ENCODE assay signal across 28 mouse cellular contexts in the genomic region with DNA sequence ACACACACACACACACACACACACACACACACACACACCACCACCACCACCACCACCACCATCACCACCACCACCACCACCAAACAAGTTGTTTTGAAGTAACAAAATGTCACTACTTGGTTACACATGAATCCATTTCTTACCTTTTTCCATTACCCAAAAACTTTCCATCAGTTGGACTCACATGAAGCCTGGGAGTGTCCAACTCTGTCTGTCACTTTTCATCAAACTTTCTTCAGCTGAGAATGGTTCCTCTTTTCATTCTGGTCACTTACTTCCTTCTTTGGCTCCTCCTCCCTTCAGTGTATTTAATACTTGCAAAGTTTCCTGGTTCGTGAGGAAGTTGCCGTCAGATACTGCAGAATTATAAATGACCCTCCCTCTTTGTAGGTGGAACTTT. TPM values are rescaled to one million over a fixed set of nuclear protein-coding genes. Genes with fewer than 3 reads are reported as not detected.
DNase-seq lines count a peak whose midpoint lies in the region; ATAC-seq and TF ChIP-seq lines count a peak whose summit lies in the region.
"Had no signal": no experiment of that assay in that cellular context is flagged by ENCODE, and none has a peak within 500 bp of the region (broad histone marks: within the 10 kb centered on the region; RNA-seq: fewer than 3 reads in every experiment).

TSS of gene Gapt (minus strand) at position 259 of the 400 bp plus-strand sequence.

- H3K9me3 ChIP-seq in kidney, embryonic 15.5 days (replicated peaks): no peaks in the 10 kb centered on the region
- H3K9me3 ChIP-seq in hindbrain, embryonic 11.5 days (ENCODE audit: control insufficient read depth, low read length): no peaks in the 10 kb centered on the region
- no peaks in the 10 kb centered on the region for H3K9me3 ChIP-seq in hindbrain, embryonic 10.5 days
- H3K9me3 ChIP-seq: forebrain, embryonic 13.5 days; G1E; heart, embryonic 12.5 days; limb, embryonic 12.5 days; midbrain, embryonic 10.5 days; neural tube, embryonic 12.5 days had no signal

- H3K4me1 ChIP-seq in spleen, adult 2 months (ENCODE audit: control insufficient read depth, insufficient read depth, insufficient read length): peaks cover 4% of the 10 kb centered on the region; the same call in 1 of the 2 replicates
- peaks cover 3% of the 10 kb centered on the region; the same call in 1 of the 2 replicates for H3K4me1 ChIP-seq in bone marrow, adult 2 months (ENCODE audit: control insufficient read depth, insufficient read depth, low read length)
- no peaks in the 10 kb centered on the region for H3K4me1 ChIP-seq in kidney, embryonic 15.5 days
- no peaks in the 10 kb centered on the region for H3K4me1 ChIP-seq in hindbrain, embryonic 11.5 days (replicated peaks; ENCODE audit: control insufficient read depth, insufficient read depth, low read length)
- no peaks in the 10 kb centered on the region for H3K4me1 ChIP-seq in hindbrain, embryonic 10.5 days (replicated peaks)
- H3K4me1 ChIP-seq: forebrain, embryonic 13.5 days; heart, embryonic 12.5 days; limb, embryonic 12.5 days; midbrain, embryonic 10.5 days; neural tube, embryonic 12.5 days had no signal

- H3K4me2 ChIP-seq in kidney, embryonic 15.5 days: no peak within 1 kb of the TSS
- no peak within 1 kb of the TSS for H3K4me2 ChIP-seq in hindbrain, embryonic 11.5 days (replicated peaks; ENCODE audit: low read depth, low read length)
- H3K4me2 ChIP-seq: forebrain, embryonic 13.5 days; heart, embryonic 12.5 days; limb, embryonic 12.5 days; neural tube, embryonic 12.5 days had no signal

- H3K36me3 ChIP-seq in spleen, adult 2 months (ENCODE audit: control insufficient read depth, insufficient read depth, low read length): peaks cover 3% of the 10 kb centered on the region
- H3K36me3 ChIP-seq in macrophage (ENCODE audit: inconsistent target): 0 out of 2 replicates have a peak, but pooled peaks cover 4% of the 10 kb centered on the region
- no peaks in the 10 kb centered on the region for H3K36me3 ChIP-seq in kidney, embryonic 15.5 days
- no peaks in the 10 kb centered on the region for H3K36me3 ChIP-seq in hindbrain, embryonic 11.5 days (ENCODE audit: control insufficient read depth, insufficient read depth, low read length)
- H3K36me3 ChIP-seq in hindbrain, embryonic 10.5 days: no peaks in the 10 kb centered on the region
- H3K36me3 ChIP-seq: G1E; heart, embryonic 12.5 days; limb, embryonic 12.5 days; midbrain, embryonic 10.5 days; neural tube, embryonic 12.5 days had no signal

- H3K27ac ChIP-seq in spleen, adult 2 months (ENCODE audit: insufficient read depth, low read length): peak within 1 kb of the TSS; percentile 6
- H3K27ac ChIP-seq in bone marrow, adult 2 months (ENCODE audit: control insufficient read depth, insufficient read depth, low read depth, low read length, poor library complexity): peak within 1 kb of the TSS; percentile 87
- H3K27ac ChIP-seq in macrophage: peak within 1 kb of the TSS; percentile 17
- no peak within 1 kb of the TSS for H3K27ac ChIP-seq in kidney, embryonic 15.5 days
- no peak within 1 kb of the TSS for H3K27ac ChIP-seq in hindbrain, embryonic 11.5 days (ENCODE audit: low read depth, low read length)
- no peak within 1 kb of the TSS for H3K27ac ChIP-seq in hindbrain, embryonic 10.5 days
- H3K27ac ChIP-seq: forebrain, embryonic 13.5 days; limb, embryonic 12.5 days; midbrain, embryonic 10.5 days; neural tube, embryonic 12.5 days had no signal

- no peak for ATAC-seq in kidney, embryonic 15.5 days (replicated peaks; ENCODE audit: low FRiP score)
- no peak for ATAC-seq in hindbrain, embryonic 11.5 days (ENCODE audit: low FRiP score)
- ATAC-seq: CD4-positive, CD25-positive, alpha-beta regulatory T cell, adult 4 months; forebrain, embryonic 13.5 days; hindbrain, embryonic 16.5 days; intestine, postnatal 0 days had no signal

- H3K79me2 ChIP-seq in macrophage (ENCODE audit: inconsistent target): peaks cover 16% of the 10 kb centered on the region

- TF ChIP-seq POLR2A in spleen, adult 2 months (IDR thresholded peaks at IDR 0.05; ENCODE audit: low read depth, low read length): no peak
- TF ChIP-seq POLR2A in bone marrow, adult 2 months (IDR thresholded peaks at IDR 0.05; ENCODE audit: borderline replicate concordance, control insufficient read depth, low read depth, low read length): no peak

- no peak for TF ChIP-seq CTCF in spleen, adult 2 months (IDR thresholded peaks at IDR 0.05; ENCODE audit: extremely low read depth, insufficient read depth, insufficient read length, insufficient replicate concordance)
- no peak for TF ChIP-seq CTCF in bone marrow, adult 2 months (IDR thresholded peaks at IDR 0.05; ENCODE audit: control insufficient read depth, insufficient read depth, low read length)

- no peaks in the 10 kb centered on the region for H3K27me3 ChIP-seq in spleen, adult 2 months (ENCODE audit: control insufficient read depth, insufficient read depth, low read length)
- H3K27me3 ChIP-seq in kidney, embryonic 15.5 days: no peaks in the 10 kb centered on the region
- no peaks in the 10 kb centered on the region for H3K27me3 ChIP-seq in hindbrain, embryonic 11.5 days (ENCODE audit: control insufficient read depth, insufficient read depth, low read length)
- no peaks in the 10 kb centered on the region for H3K27me3 ChIP-seq in hindbrain, embryonic 10.5 days (ENCODE audit: insufficient read depth, poor library complexity, severe bottlenecking)
- H3K27me3 ChIP-seq: forebrain, embryonic 13.5 days; heart, embryonic 12.5 days; limb, embryonic 12.5 days; neural tube, embryonic 12.5 days had no signal

- DNase-seq in spleen, adult 2 months (ENCODE audit: low read depth in 1 of 2, low spot score in 2 of 2): peak in 1 of 2 experiments; percentile 67
- DNase-seq in spleen, postnatal 4 days (ENCODE audit: low spot score in 2 of 2): no peak
- DNase-seq in hindbrain, embryonic 11.5 days (ENCODE audit: low spot score): no peak
- DNase-seq in hindbrain, embryonic 10.5 days (ENCODE audit: low spot score): no peak
- DNase-seq: adrenal gland, postnatal 25 days; cerebellum, adult 8-10 months; heart, adult 11 months; heart, postnatal 14 days; kidney, postnatal 10 days; lung, adult 2 months; thymus, postnatal 14 days had no signal

- H3K4me3 ChIP-seq in spleen, adult 2 months (ENCODE audit: extremely low read depth, insufficient read depth, insufficient read length): peak within 1 kb of the TSS; percentile 32
- peak within 1 kb of the TSS; percentile 93 for H3K4me3 ChIP-seq in bone marrow, adult 2 months (replicated peaks; ENCODE audit: control insufficient read depth, low read depth, low read length)
- peak within 1 kb of the TSS; percentile 34 for H3K4me3 ChIP-seq in macrophage (ENCODE audit: inconsistent target)
- no peak within 1 kb of the TSS for H3K4me3 ChIP-seq in kidney, embryonic 15.5 days (replicated peaks)
- H3K4me3 ChIP-seq in hindbrain, embryonic 11.5 days (ENCODE audit: low read depth, low read length): no peak within 1 kb of the TSS
- H3K4me3 ChIP-seq in hindbrain, embryonic 10.5 days: no peak within 1 kb of the TSS
- H3K4me3 ChIP-seq: forebrain, embryonic 13.5 days; heart, embryonic 12.5 days; limb, embryonic 12.5 days; midbrain, embryonic 10.5 days; neural tube, embryonic 12.5 days had no signal

- 11% methylated on average over 2 of the region's 2 CpGs for WGBS in spleen, adult 2 months
- WGBS in bone marrow, adult 2 months: 2% methylated on average over 2 of the region's 2 CpGs
- 0% methylated on average over 2 of the region's 2 CpGs for whole genome bisulfite sequencing in macrophage (ENCODE audit: missing documents)
- 81% methylated on average over 2 of the region's 2 CpGs for WGBS in kidney, embryonic 15.5 days
- 80% methylated on average over 2 of the region's 2 CpGs for WGBS in hindbrain, embryonic 11.5 days
- 96% methylated on average over 2 of the region's 2 CpGs for WGBS in hindbrain, embryonic 10.5 days

- H3K9ac ChIP-seq in kidney, embryonic 15.5 days: no peak within 1 kb of the TSS
- H3K9ac ChIP-seq in hindbrain, embryonic 11.5 days (ENCODE audit: low read depth, low read length): no peak within 1 kb of the TSS
- H3K9ac ChIP-seq: forebrain, embryonic 13.5 days; heart, embryonic 12.5 days; limb, embryonic 12.5 days; neural tube, embryonic 12.5 days had no signal

RNA-seq across cellular contexts. Expression of gene Gapt, which starts in this region (rescaled TPM):
- polyA plus RNA-seq in spleen, adult 2 months (2012; rRNA removed): 3.4 and 3.7 TPM in 2 replicates
- 1.8 and 8.2 TPM in 2 replicates for polyA plus RNA-seq in bone marrow, adult 2 months (2011; ENCODE audit: insufficient read depth, insufficient read length, low replicate concordance, missing spikeins)
- total RNA-seq in macrophage (2018; cell fraction: chromatin; rRNA removed): 1 to 10 TPM in 3 of 26 experiments, under 1 TPM in 10, not detected in 13; 0.21 to 1.8 (median 0.69) TPM
- total RNA-seq in macrophage (2018; cell fraction: cytosol; rRNA removed): 1 to 10 TPM in 25 of 26 experiments, under 1 TPM in 1; 0.96 to 7.0 (median 4.5) TPM
- 1 to 10 TPM in 16 of 26 experiments, under 1 TPM in 9, not detected in 1; 0.25 to 7.6 (median 2.3) TPM for total RNA-seq in macrophage (2018; cell fraction: nucleus; rRNA removed)
- 2.7 to 6.5 TPM (median 3.2 TPM) in 3 replicates for polyA plus RNA-seq in macrophage (2018)
- polyA plus RNA-seq in kidney, embryonic 15.5 days (2015; fragmentation: Nextera tagmentation; extraction: Ambion mirVana): 0.21 and 0.38 TPM in 2 replicates
- 0.21 and 0.25 TPM in 2 replicates for polyA plus RNA-seq in hindbrain, embryonic 11.5 days (2014; fragmentation: Nextera tagmentation; extraction: Ambion mirVana)
- 0.09 and 0.10 TPM in 2 replicates for polyA plus RNA-seq in hindbrain, embryonic 10.5 days (2016; fragmentation: Nextera tagmentation; extraction: Ambion mirVana)
- total RNA-seq: adrenal gland, postnatal 25 days; gastrocnemius, adult 8-10 months; heart, postnatal 14 days; layer of hippocampus, adult 18-20 months; layer of hippocampus, postnatal 25 days; left cerebral cortex, postnatal 10 days had no signal
- polyA plus RNA-seq: forebrain, embryonic 13.5 days; frontal cortex, adult 2 months; G1E had no signal

Comparison
In these comparisons a context has a peak if more than half of its experiments do, and no peak if none do; other contexts are left out.
1. H3K27ac ChIP-seq: peak in spleen, adult 2 months (single experiment), bone marrow, adult 2 months (single experiment) and macrophage (single experiment); none in kidney, embryonic 15.5 days (single experiment), hindbrain, embryonic 11.5 days (single experiment) and hindbrain, embryonic 10.5 days (single experiment).
2. H3K4me3 ChIP-seq: peak in spleen, adult 2 months (single experiment), bone marrow, adult 2 months (single experiment) and macrophage (single experiment); none in kidney, embryonic 15.5 days (single experiment), hindbrain, embryonic 11.5 days (single experiment) and hindbrain, embryonic 10.5 days (single experiment).